ENCODE assay signal across 11 mouse cellular contexts in genomic region chr7:45369022-45369745, GRCm38 (mm10). TPM values are rescaled to one million over a fixed set of nuclear protein-coding genes. Genes with fewer than 3 reads are reported as not detected.
DNase-seq lines count a peak whose midpoint lies in the region; ATAC-seq lines count a peak whose summit lies in the region.
"Had no signal": no experiment of that assay in that cellular context is flagged by ENCODE, and none has a peak within 500 bp of the region (broad histone marks: within the 10 kb centered on the region; RNA-seq: fewer than 3 reads in every experiment).

No protein-coding gene starts in this region.

- WGBS in intestine, embryonic 14.5 days, result 71% methylated on average over 16 of the region's 16 CpGs
- 76% methylated on average over 16 of the region's 16 CpGs for WGBS in intestine, embryonic 16.5 days
- WGBS in embryonic facial prominence, embryonic 10.5 days, result 73% methylated on average over 16 of the region's 16 CpGs
- WGBS in embryonic facial prominence, embryonic 15.5 days, result 74% methylated on average over 16 of the region's 16 CpGs
- WGBS in midbrain, embryonic 13.5 days, result 76% methylated on average over 16 of the region's 16 CpGs

- no peak for ATAC-seq in intestine, embryonic 14.5 days (replicated peaks; ENCODE audit: low FRiP score, low TSS enrichment, low read depth)
- no peak for ATAC-seq in intestine, embryonic 16.5 days
- ATAC-seq in embryonic facial prominence, embryonic 15.5 days (ENCODE audit: insufficient number of reproducible peaks, low FRiP score, low TSS enrichment, low read depth), result no peak
- no peak for ATAC-seq in midbrain, embryonic 13.5 days
- no peak for ATAC-seq in activated CD4-positive, CD25-positive, alpha-beta regulatory T cell, adult 4 months
- ATAC-seq: liver, postnatal 0 days had no signal

- H3K27me3 ChIP-seq in intestine, embryonic 14.5 days (replicated peaks; ENCODE audit: control insufficient read depth, insufficient read depth, low read length), result peaks cover 32% of the 10 kb centered on the region
- peaks cover 26% of the 10 kb centered on the region for H3K27me3 ChIP-seq in intestine, embryonic 16.5 days (replicated peaks; ENCODE audit: control insufficient read depth, insufficient read depth, low read length)
- H3K27me3 ChIP-seq in embryonic facial prominence, embryonic 10.5 days (replicated peaks; ENCODE audit: low read depth, poor library complexity, severe bottlenecking), result peaks cover 57% of the 10 kb centered on the region
- H3K27me3 ChIP-seq in embryonic facial prominence, embryonic 15.5 days, result peaks cover 34% of the 10 kb centered on the region
- H3K27me3 ChIP-seq in midbrain, embryonic 13.5 days, result peaks cover 19% of the 10 kb centered on the region

- H3K36me3 ChIP-seq in intestine, embryonic 14.5 days (ENCODE audit: control insufficient read depth, insufficient read depth, low read length), result peaks cover 22% of the 10 kb centered on the region
- H3K36me3 ChIP-seq in intestine, embryonic 16.5 days (ENCODE audit: control insufficient read depth, insufficient read depth, low read length), result peaks cover 3% of the 10 kb centered on the region; the same call in 1 of the 2 replicates
- H3K36me3 ChIP-seq in embryonic facial prominence, embryonic 10.5 days (replicated peaks), result peaks cover 29% of the 10 kb centered on the region
- H3K36me3 ChIP-seq in embryonic facial prominence, embryonic 15.5 days, result peaks cover 16% of the 10 kb centered on the region
- H3K36me3 ChIP-seq in midbrain, embryonic 13.5 days, result peaks cover 23% of the 10 kb centered on the region

- DNase-seq in intestine, embryonic 14.5 days (ENCODE audit: low spot score), result no peak
- no peak for DNase-seq in embryonic facial prominence, embryonic 10.5 days (ENCODE audit: low spot score)
- no peak for DNase-seq in urinary bladder, postnatal 25 days (ENCODE audit: low spot score)
- DNase-seq in c-Kit-positive CD71-positive TER-119-positive erythroid progenitor cells, embryonic 14.5 days (ENCODE audit: low spot score), result no peak
- DNase-seq: adrenal gland, adult 2 months; liver, postnatal 0 days had no signal

- peaks cover 15% of the 10 kb centered on the region; the same call in 1 of the 2 replicates for H3K4me1 ChIP-seq in intestine, embryonic 14.5 days (replicated peaks; ENCODE audit: control insufficient read depth, insufficient read depth, low read length)
- peaks cover 27% of the 10 kb centered on the region for H3K4me1 ChIP-seq in intestine, embryonic 16.5 days (ENCODE audit: control insufficient read depth, insufficient read depth, low read length)
- H3K4me1 ChIP-seq in embryonic facial prominence, embryonic 10.5 days, result peaks cover 46% of the 10 kb centered on the region
- H3K4me1 ChIP-seq in embryonic facial prominence, embryonic 15.5 days, result peaks cover 35% of the 10 kb centered on the region
- peaks cover 45% of the 10 kb centered on the region for H3K4me1 ChIP-seq in midbrain, embryonic 13.5 days (replicated peaks)

- no peak overlapping the region; the same call in 1 of the 2 replicates for H3K4me2 ChIP-seq in intestine, embryonic 14.5 days (ENCODE audit: low read length)
- H3K4me2 ChIP-seq in intestine, embryonic 16.5 days (ENCODE audit: low read depth, low read length), result no peak overlapping the region
- no peak overlapping the region for H3K4me2 ChIP-seq in embryonic facial prominence, embryonic 15.5 days (replicated peaks)
- H3K4me2 ChIP-seq in midbrain, embryonic 13.5 days (replicated peaks), result peak overlapping the region; percentile 88

- H3K4me3 ChIP-seq in intestine, embryonic 14.5 days (ENCODE audit: low read depth, low read length), result 0 out of 2 replicates have a peak overlapping the region, but pooled peaks have one; percentile 48
- H3K4me3 ChIP-seq in intestine, embryonic 16.5 days (ENCODE audit: low read length), result no peak overlapping the region; the same call in 1 of the 2 replicates
- peak overlapping the region; percentile 63 for H3K4me3 ChIP-seq in embryonic facial prominence, embryonic 10.5 days
- H3K4me3 ChIP-seq in embryonic facial prominence, embryonic 15.5 days (replicated peaks), result no peak overlapping the region
- peak overlapping the region; percentile 48; the same call in 1 of the 2 replicates for H3K4me3 ChIP-seq in midbrain, embryonic 13.5 days (replicated peaks)

- H3K27ac ChIP-seq in intestine, embryonic 14.5 days (ENCODE audit: low read depth), result no peak overlapping the region
- no peak overlapping the region for H3K27ac ChIP-seq in intestine, embryonic 16.5 days (ENCODE audit: low read length)
- H3K27ac ChIP-seq in embryonic facial prominence, embryonic 10.5 days (replicated peaks), result no peak overlapping the region
- no peak overlapping the region for H3K27ac ChIP-seq in embryonic facial prominence, embryonic 15.5 days (replicated peaks)
- H3K27ac ChIP-seq in midbrain, embryonic 13.5 days, result no peak overlapping the region

- no peak overlapping the region for H3K9ac ChIP-seq in intestine, embryonic 14.5 days (ENCODE audit: low read length)
- no peak overlapping the region for H3K9ac ChIP-seq in intestine, embryonic 16.5 days (ENCODE audit: low read depth, low read length)
- H3K9ac ChIP-seq in embryonic facial prominence, embryonic 15.5 days, result peak overlapping the region; percentile 42; the same call in 1 of the 2 replicates
- H3K9ac ChIP-seq in midbrain, embryonic 13.5 days (replicated peaks), result no peak overlapping the region

- no peaks in the 10 kb centered on the region for H3K9me3 ChIP-seq in intestine, embryonic 14.5 days (ENCODE audit: control insufficient read depth, low read length)
- no peaks in the 10 kb centered on the region for H3K9me3 ChIP-seq in intestine, embryonic 16.5 days (ENCODE audit: control insufficient read depth, low read length)
- no peaks in the 10 kb centered on the region for H3K9me3 ChIP-seq in embryonic facial prominence, embryonic 10.5 days
- no peaks in the 10 kb centered on the region for H3K9me3 ChIP-seq in embryonic facial prominence, embryonic 15.5 days (replicated peaks)
- H3K9me3 ChIP-seq in midbrain, embryonic 13.5 days, result no peaks in the 10 kb centered on the region
- H3K9me3 ChIP-seq: G1E had no signal

RNA-seq across cellular contexts. Expression of gene Lin7b, which starts 1.2 kb away (rescaled TPM):
- polyA plus RNA-seq in intestine, embryonic 14.5 days (2014; fragmentation: Nextera tagmentation; extraction: Ambion mirVana), result 3.0 and 3.2 TPM in 2 replicates
- 1.2 and 2.7 TPM in 2 replicates for polyA plus RNA-seq in intestine, embryonic 16.5 days (2015; fragmentation: Nextera tagmentation; extraction: Ambion mirVana)
- polyA plus RNA-seq in embryonic facial prominence, embryonic 10.5 days (2016; fragmentation: Nextera tagmentation; extraction: Ambion mirVana), result 0.24 and 1.2 TPM in 2 replicates
- 3.8 and 4.0 TPM in 2 replicates for polyA plus RNA-seq in embryonic facial prominence, embryonic 15.5 days (2015; fragmentation: Nextera tagmentation; extraction: Ambion mirVana)
- 7.1 and 7.9 TPM in 2 replicates for polyA plus RNA-seq in midbrain, embryonic 13.5 days (2015; fragmentation: Nextera tagmentation; extraction: Ambion mirVana)
- polyA plus RNA-seq in activated CD4-positive, CD25-positive, alpha-beta regulatory T cell, adult 4 months (2017; shearing (Covaris generic)), result not detected
- polyA plus RNA-seq: liver, postnatal 0 days had no signal

RNA-seq across cellular contexts. Expression of gene Ppfia3, which starts 2.4 kb away (rescaled TPM):
- polyA plus RNA-seq in intestine, embryonic 14.5 days (2014; fragmentation: Nextera tagmentation; extraction: Ambion mirVana), result 5.5 and 5.8 TPM in 2 replicates
- polyA plus RNA-seq in intestine, embryonic 16.5 days (2015; fragmentation: Nextera tagmentation; extraction: Ambion mirVana), result 10.3 and 12.0 TPM in 2 replicates
- 5.8 and 7.1 TPM in 2 replicates for polyA plus RNA-seq in embryonic facial prominence, embryonic 10.5 days (2016; fragmentation: Nextera tagmentation; extraction: Ambion mirVana)
- 8.5 and 10.1 TPM in 2 replicates for polyA plus RNA-seq in embryonic facial prominence, embryonic 15.5 days (2015; fragmentation: Nextera tagmentation; extraction: Ambion mirVana)
- polyA plus RNA-seq in midbrain, embryonic 13.5 days (2015; fragmentation: Nextera tagmentation; extraction: Ambion mirVana), result 17.2 and 19.8 TPM in 2 replicates
- polyA plus RNA-seq in activated CD4-positive, CD25-positive, alpha-beta regulatory T cell, adult 4 months (2017; shearing (Covaris generic)), result not detected
- polyA plus RNA-seq: liver, postnatal 0 days had no signal

RNA-seq across cellular contexts. Expression of gene Snrnp70, which starts 26.4 kb away (rescaled TPM):
- 77.1 and 86.0 TPM in 2 replicates for polyA plus RNA-seq in intestine, embryonic 14.5 days (2014; fragmentation: Nextera tagmentation; extraction: Ambion mirVana)
- 139 and 150 TPM in 2 replicates for polyA plus RNA-seq in intestine, embryonic 16.5 days (2015; fragmentation: Nextera tagmentation; extraction: Ambion mirVana)
- 285 and 287 TPM in 2 replicates for polyA plus RNA-seq in embryonic facial prominence, embryonic 10.5 days (2016; fragmentation: Nextera tagmentation; extraction: Ambion mirVana)
- 212 and 214 TPM in 2 replicates for polyA plus RNA-seq in embryonic facial prominence, embryonic 15.5 days (2015; fragmentation: Nextera tagmentation; extraction: Ambion mirVana)
- 223 and 238 TPM in 2 replicates for polyA plus RNA-seq in midbrain, embryonic 13.5 days (2015; fragmentation: Nextera tagmentation; extraction: Ambion mirVana)
- polyA plus RNA-seq in activated CD4-positive, CD25-positive, alpha-beta regulatory T cell, adult 4 months (2017; shearing (Covaris generic)), result 100 to 1,000 TPM in 1 of 2 experiments, 10 to 100 TPM in 1; 68.1 to 108 TPM

RNA-seq across cellular contexts. Expression of gene Hrc, which starts 34.1 kb away (rescaled TPM):
- polyA plus RNA-seq in intestine, embryonic 14.5 days (2014; fragmentation: Nextera tagmentation; extraction: Ambion mirVana), result 0.58 and 0.63 TPM in 2 replicates
- polyA plus RNA-seq in intestine, embryonic 16.5 days (2015; fragmentation: Nextera tagmentation; extraction: Ambion mirVana), result 0.86 and 1.4 TPM in 2 replicates
- polyA plus RNA-seq in embryonic facial prominence, embryonic 10.5 days (2016; fragmentation: Nextera tagmentation; extraction: Ambion mirVana), result 0.31 and 0.64 TPM in 2 replicates
- 8.7 and 10.6 TPM in 2 replicates for polyA plus RNA-seq in embryonic facial prominence, embryonic 15.5 days (2015; fragmentation: Nextera tagmentation; extraction: Ambion mirVana)
- 0.10 and 0.26 TPM in 2 replicates for polyA plus RNA-seq in midbrain, embryonic 13.5 days (2015; fragmentation: Nextera tagmentation; extraction: Ambion mirVana)
- polyA plus RNA-seq in activated CD4-positive, CD25-positive, alpha-beta regulatory T cell, adult 4 months (2017; shearing (Covaris generic)), result not detected
- polyA plus RNA-seq: adrenal gland, adult 2 months; G1E had no signal

RNA-seq across cellular contexts. Expression of gene Trpm4, which starts 35.6 kb away (rescaled TPM):
- polyA plus RNA-seq in intestine, embryonic 14.5 days (2014; fragmentation: Nextera tagmentation; extraction: Ambion mirVana), result 18.7 and 21.3 TPM in 2 replicates
- polyA plus RNA-seq in intestine, embryonic 16.5 days (2015; fragmentation: Nextera tagmentation; extraction: Ambion mirVana), result 33.4 and 36.3 TPM in 2 replicates
- polyA plus RNA-seq in embryonic facial prominence, embryonic 10.5 days (2016; fragmentation: Nextera tagmentation; extraction: Ambion mirVana), result 10.6 and 11.3 TPM in 2 replicates
- 21.9 and 23.9 TPM in 2 replicates for polyA plus RNA-seq in embryonic facial prominence, embryonic 15.5 days (2015; fragmentation: Nextera tagmentation; extraction: Ambion mirVana)
- polyA plus RNA-seq in midbrain, embryonic 13.5 days (2015; fragmentation: Nextera tagmentation; extraction: Ambion mirVana), result 7.3 and 10.8 TPM in 2 replicates
- polyA plus RNA-seq in activated CD4-positive, CD25-positive, alpha-beta regulatory T cell, adult 4 months (2017; shearing (Covaris generic)), result 10 to 100 TPM; 21.7 to 27.8 TPM

Comparison
In these comparisons a context has a peak if more than half of its experiments do, and no peak if none do; other contexts are left out.
1. H3K4me3 ChIP-seq: peak in intestine, embryonic 14.5 days (single experiment), embryonic facial prominence, embryonic 10.5 days (single experiment) and midbrain, embryonic 13.5 days (single experiment); none in intestine, embryonic 16.5 days (single experiment) and embryonic facial prominence, embryonic 15.5 days (single experiment).